Mouse (Mus musculus): ENCODE measurements around the gene Klk11. TPM values are rescaled to one million over a fixed set of nuclear protein-coding genes. Genes with fewer than 3 reads are reported as not detected.

Klk11 gene
- total and polyA plus RNA-seq, 3 experiments, result not detected

DNA sequence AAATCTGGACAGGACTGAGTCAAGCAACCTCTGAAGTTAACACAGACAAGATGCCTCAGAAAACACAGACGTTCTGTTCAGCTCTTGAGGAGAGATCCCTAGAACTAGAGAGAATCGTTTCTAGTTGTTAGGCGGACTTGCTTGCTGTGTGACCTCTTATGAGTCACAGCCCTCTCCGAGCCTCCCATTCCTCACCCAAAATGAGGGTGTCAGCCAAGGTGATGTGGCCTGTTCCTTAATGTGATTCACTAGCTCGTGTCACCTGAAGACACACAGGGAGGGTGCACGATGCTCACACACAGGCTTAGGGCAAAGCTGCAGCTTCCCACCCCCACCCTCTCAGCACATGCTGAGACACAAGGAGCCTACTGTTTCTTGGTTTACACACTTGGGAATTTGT lies 5.8 kb downstream of the Klk11 start:
- DNase-seq (ENCODE audit: low read depth, low spot score), result no peak
- TF ChIP-seq MAFK (IDR thresholded peaks at IDR 0.05; ENCODE audit: borderline replicate concordance, low read depth, low read length), result no peak
- no peak for TF ChIP-seq ELF1 (IDR thresholded peaks at IDR 0.05; ENCODE audit: low read depth, low read length)
- no peak for TF ChIP-seq BHLHE40 (IDR thresholded peaks at IDR 0.05; ENCODE audit: borderline replicate concordance, low read depth, low read length)
- TF ChIP-seq CHD2 (IDR thresholded peaks at IDR 0.05; ENCODE audit: low read length), result no peak
- Histone ChIP-seq H3K4me1 (ENCODE audit: control insufficient read depth in 1 of 2, insufficient read depth in 2 of 2, low read length in 2 of 2) (no peaks in the 10 kb centered on the region), H3K9ac (ENCODE audit: control insufficient read depth, low read depth, low read length, poor library complexity, severe bottlenecking) (no peak overlapping the region), H3K9me3 (replicated peaks; ENCODE audit: insufficient read depth, low read length) (no peaks in the 10 kb centered on the region), H3K79me2 (ENCODE audit: control insufficient read depth, insufficient read depth, low read length, poor library complexity) (no peaks in the 10 kb centered on the region), H3K36me3 (ENCODE audit: control insufficient read depth in 1 of 2, insufficient read depth in 2 of 2, low read length in 2 of 2) (no peaks in the 10 kb centered on the region), H3K4me3 (ENCODE audit: control insufficient read depth in 1 of 2, insufficient read depth in 1 of 2, low read depth in 2 of 2, low read length in 2 of 2) (no peak overlapping the region), H3K27ac (ENCODE audit: control insufficient read depth, low read depth, low read length) (no peak overlapping the region), H3K27me3 (ENCODE audit: control insufficient read depth in 1 of 2, insufficient read depth in 2 of 2, low read length in 2 of 2) (no peaks in the 10 kb centered on the region; a peak in 1 of 4 replicates)

DNA sequence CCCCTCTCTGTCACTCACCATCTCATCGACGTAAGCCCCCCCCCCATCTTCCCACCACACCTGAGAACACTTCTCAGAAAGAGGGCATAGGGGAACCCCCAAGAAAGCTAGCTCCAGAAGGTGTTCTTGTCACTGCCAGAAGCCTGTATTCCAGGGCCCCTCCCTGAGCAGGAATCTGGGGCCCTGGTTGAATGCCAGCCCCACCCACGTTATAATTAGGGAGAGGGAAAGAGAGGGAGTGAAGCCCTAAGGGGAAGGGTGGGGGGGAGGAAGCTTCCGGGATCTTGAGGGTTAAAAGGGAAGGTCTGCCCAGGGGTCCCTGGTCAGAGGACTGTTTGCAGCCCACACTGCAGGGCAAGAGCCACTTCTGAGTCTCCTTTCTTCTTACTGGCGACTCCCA lies 6.3 kb downstream of the Klk11 start, which contains the start of gene Klk10:
Klk10 (plus strand) TSS at position 290 of the 400 bp plus-strand sequence.
- H3K27ac ChIP-seq (ENCODE audit: control insufficient read depth, low read depth, low read length), result no peak within 1 kb of the TSS
- H3K9ac ChIP-seq (ENCODE audit: control insufficient read depth, low read depth, low read length, poor library complexity, severe bottlenecking), result no peak within 1 kb of the TSS
- no peak for DNase-seq (ENCODE audit: low read depth, low spot score)
- H3K79me2 ChIP-seq (ENCODE audit: control insufficient read depth, insufficient read depth, low read length, poor library complexity), result no peaks in the 10 kb centered on the region
- H3K4me3 ChIP-seq (ENCODE audit: control insufficient read depth in 1 of 2, insufficient read depth in 1 of 2, low read depth in 2 of 2, low read length in 2 of 2), result no peak within 1 kb of the TSS
- no peaks in the 10 kb centered on the region for H3K4me1 ChIP-seq (ENCODE audit: control insufficient read depth in 1 of 2, insufficient read depth in 2 of 2, low read length in 2 of 2)
- H3K36me3 ChIP-seq (ENCODE audit: control insufficient read depth in 1 of 2, insufficient read depth in 2 of 2, low read length in 2 of 2), result no peaks in the 10 kb centered on the region
- no peaks in the 10 kb centered on the region for H3K9me3 ChIP-seq (replicated peaks; ENCODE audit: insufficient read depth, low read length)
- no peaks in the 10 kb centered on the region; a peak in 1 of 4 replicates for H3K27me3 ChIP-seq (ENCODE audit: control insufficient read depth in 1 of 2, insufficient read depth in 2 of 2, low read length in 2 of 2)
- no peak for TF ChIP-seq MYC (IDR thresholded peaks at IDR 0.05; ENCODE audit: low read depth, low read length)
- no peak for TF ChIP-seq RCOR1 (IDR thresholded peaks at IDR 0.05; ENCODE audit: low read depth, low read length)
- TF ChIP-seq ZMIZ1 (IDR thresholded peaks at IDR 0.05; ENCODE audit: low read depth, low read length), result no peak
- TF ChIP-seq UBTF (IDR thresholded peaks at IDR 0.05; ENCODE audit: borderline replicate concordance, insufficient read depth, low read depth, low read length), result no peak
- no peak for TF ChIP-seq BHLHE40 (IDR thresholded peaks at IDR 0.05; ENCODE audit: borderline replicate concordance, low read depth, low read length)
- no peak for TF ChIP-seq ELF1 (IDR thresholded peaks at IDR 0.05; ENCODE audit: low read depth, low read length)
- no peak for TF ChIP-seq MEF2A (IDR thresholded peaks at IDR 0.05; ENCODE audit: extremely low read depth, insufficient replicate concordance, low read depth, low read length, poor library complexity, severe bottlenecking)
- no peak for TF ChIP-seq CHD1 (IDR thresholded peaks at IDR 0.05; ENCODE audit: low read depth, low read length)
- no peak for TF ChIP-seq SMC3 (IDR thresholded peaks at IDR 0.05; ENCODE audit: low read depth, low read length)
- TF ChIP-seq ZC3H11A (IDR thresholded peaks at IDR 0.05; ENCODE audit: low read depth, low read length), result no peak
- no peak for TF ChIP-seq KAT2A (conservative IDR thresholded peaks at IDR 0.05; ENCODE audit: low read depth, low read length)
- TF ChIP-seq E2F4 (IDR thresholded peaks at IDR 0.05; ENCODE audit: borderline replicate concordance, low read depth, low read length), result no peak
- TF ChIP-seq NRF1 (IDR thresholded peaks at IDR 0.05; ENCODE audit: insufficient read depth, low read depth, low read length, poor library complexity, severe bottlenecking), result no peak
- no peak for TF ChIP-seq CTCF (IDR thresholded peaks at IDR 0.05 in 2 of 3, conservative IDR thresholded peaks at IDR 0.05 in 1 of 3; ENCODE audit: control insufficient read depth in 1 of 3, insufficient read depth in 1 of 3, low read depth in 2 of 3, low read length in 3 of 3, poor library complexity in 1 of 3, severe bottlenecking in 1 of 3)
- TF ChIP-seq TAL1 (IDR thresholded peaks at IDR 0.05; ENCODE audit: low read length), result no peak
- no peak for TF ChIP-seq TBP (IDR thresholded peaks at IDR 0.05; ENCODE audit: low read depth, low read length)
- TF ChIP-seq MYB (IDR thresholded peaks at IDR 0.05; ENCODE audit: low read depth, low read length), result no peak
- no peak for TF ChIP-seq USF1 (IDR thresholded peaks at IDR 0.05; ENCODE audit: low read depth, low read length)
- no peak for TF ChIP-seq JUND (IDR thresholded peaks at IDR 0.05; ENCODE audit: low read depth, low read length)
- no peak for TF ChIP-seq USF2 (IDR thresholded peaks at IDR 0.05; ENCODE audit: borderline replicate concordance in 1 of 2, insufficient read depth in 1 of 2, low read depth in 1 of 2, low read length in 2 of 2)
